ENCODE assay signal across 15 mouse cellular contexts in genomic region chr1:68333714-68334113, GRCm38 (mm10).
"Had no signal": no experiment of that assay in that cellular context is flagged by ENCODE, and none has a peak within 500 bp of the region (broad histone marks: within the 10 kb centered on the region; RNA-seq: fewer than 3 reads in every experiment).

No protein-coding gene starts in this region.

- H3K4me1 ChIP-seq: lung, embryonic 15.5 days; megakaryocyte, embryonic 14.5 days; midbrain, embryonic 12.5 days; neural tube, embryonic 12.5 days; stomach, embryonic 15.5 days had no signal

- H3K9me3 ChIP-seq: lung, embryonic 15.5 days; megakaryocyte, embryonic 14.5 days; midbrain, embryonic 12.5 days; neural tube, embryonic 12.5 days; stomach, embryonic 15.5 days had no signal

- DNase-seq: lung, adult 18-20 months; lung, postnatal 14 days; lung, postnatal 36 days; midbrain, embryonic 14.5 days; right cerebral cortex, postnatal 14 days; thymus, adult 2 months; thymus, postnatal 25 days; thymus, postnatal 4 days had no signal

- H3K36me3 ChIP-seq: lung, embryonic 15.5 days; midbrain, embryonic 12.5 days; neural tube, embryonic 12.5 days; stomach, embryonic 15.5 days had no signal

- H3K27ac ChIP-seq: lung, embryonic 15.5 days; macrophage; midbrain, embryonic 12.5 days; neural tube, embryonic 12.5 days; stomach, embryonic 15.5 days; stomach, postnatal 0 days had no signal

- H3K27me3 ChIP-seq: lung, embryonic 15.5 days; megakaryocyte, embryonic 14.5 days; midbrain, embryonic 12.5 days; neural tube, embryonic 12.5 days; stomach, embryonic 15.5 days had no signal

- H3K4me3 ChIP-seq: lung, embryonic 15.5 days; megakaryocyte, embryonic 14.5 days; midbrain, embryonic 12.5 days; neural tube, embryonic 12.5 days; stomach, embryonic 15.5 days had no signal

- H3K9ac ChIP-seq: lung, embryonic 15.5 days; midbrain, embryonic 12.5 days; neural tube, embryonic 12.5 days; stomach, embryonic 15.5 days had no signal
